Mouse (Mus musculus): ENCODE data around the gene Sod3.

DNA sequence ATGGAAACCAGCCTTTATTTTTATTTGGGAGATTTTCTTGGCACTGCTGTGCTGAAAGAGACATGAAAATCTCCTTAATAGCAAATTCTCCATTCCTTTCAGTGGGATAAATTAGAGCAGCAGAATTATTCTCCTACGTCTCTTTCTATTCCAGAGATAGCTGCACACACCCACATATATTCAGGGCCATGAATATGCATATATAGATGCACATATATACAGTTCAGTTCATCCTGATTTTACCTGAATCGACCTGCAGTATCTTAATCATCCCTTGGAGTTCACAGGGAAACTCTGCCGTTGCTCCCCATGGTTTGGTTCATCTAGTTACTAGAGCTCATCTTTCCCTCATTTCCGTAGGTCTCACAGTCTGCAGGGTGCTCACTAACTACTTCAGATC lies 30.2 kb downstream of the Sod3 start:
- TF ChIP-seq POLR2A (IDR thresholded peaks at IDR 0.05; ENCODE audit: borderline replicate concordance, insufficient read depth, low read length): no peak
- TF ChIP-seq CTCF (IDR thresholded peaks at IDR 0.05; ENCODE audit: borderline replicate concordance, insufficient read depth, low read depth, low read length): no peak

Measured in cerebellum, adult 2 months (tissue).